Mouse (Mus musculus) left cerebral cortex, adult 9 months (tissue): ENCODE measurements at regions not wholly inside any gene's neighbourhood (a gene's known extent, or its start where the extent isn't known, plus 50 kb on each side); places are given as distances from the start of the nearest gene placed in this dataset.
"Not testable (repeated sequence)": the region's sequence is repeated elsewhere in the genome, so short reads cannot be mapped to it uniquely, and the experiment has no call there.

Experiments used
- DNase-seq, 2 experiments: peaks; one replicate each; pipeline ENCODE4 v3.0.0; 2022; ENCODE audit warnings: low spot score in 2 of 2

DNA sequence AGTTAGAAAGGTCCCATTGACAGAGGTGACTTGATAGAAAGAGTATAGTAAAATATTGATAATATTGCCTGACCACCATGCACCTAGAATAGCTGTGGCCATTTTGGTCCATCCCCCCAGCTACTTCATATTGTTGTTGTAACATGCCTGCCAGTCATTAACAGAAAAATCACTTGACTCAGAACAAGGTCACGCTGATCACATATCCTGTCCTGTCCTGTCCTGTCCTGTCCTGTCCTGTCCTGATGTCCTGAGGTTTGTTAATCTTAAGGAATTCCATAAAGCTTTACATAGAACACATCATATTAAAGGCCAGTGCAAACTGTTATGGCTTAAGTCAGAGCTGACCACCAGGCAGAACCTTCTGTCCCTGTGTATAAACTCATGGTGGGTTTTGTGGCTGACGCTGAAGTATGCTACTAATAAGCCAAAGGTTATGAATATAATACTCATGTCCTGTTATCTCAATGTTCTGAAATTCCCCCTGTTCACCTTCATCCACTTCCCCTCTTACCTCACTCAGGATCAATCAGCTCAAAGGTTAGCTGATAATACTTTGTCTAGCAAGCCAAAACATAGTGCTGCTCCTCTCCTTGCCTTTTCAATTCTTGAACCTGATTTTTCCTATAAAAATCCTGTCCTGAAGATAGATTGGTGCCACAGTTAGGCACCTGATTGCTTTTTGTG is 173.7 kb downstream of the Alg10b start:
- DNase-seq: no peak

DNA sequence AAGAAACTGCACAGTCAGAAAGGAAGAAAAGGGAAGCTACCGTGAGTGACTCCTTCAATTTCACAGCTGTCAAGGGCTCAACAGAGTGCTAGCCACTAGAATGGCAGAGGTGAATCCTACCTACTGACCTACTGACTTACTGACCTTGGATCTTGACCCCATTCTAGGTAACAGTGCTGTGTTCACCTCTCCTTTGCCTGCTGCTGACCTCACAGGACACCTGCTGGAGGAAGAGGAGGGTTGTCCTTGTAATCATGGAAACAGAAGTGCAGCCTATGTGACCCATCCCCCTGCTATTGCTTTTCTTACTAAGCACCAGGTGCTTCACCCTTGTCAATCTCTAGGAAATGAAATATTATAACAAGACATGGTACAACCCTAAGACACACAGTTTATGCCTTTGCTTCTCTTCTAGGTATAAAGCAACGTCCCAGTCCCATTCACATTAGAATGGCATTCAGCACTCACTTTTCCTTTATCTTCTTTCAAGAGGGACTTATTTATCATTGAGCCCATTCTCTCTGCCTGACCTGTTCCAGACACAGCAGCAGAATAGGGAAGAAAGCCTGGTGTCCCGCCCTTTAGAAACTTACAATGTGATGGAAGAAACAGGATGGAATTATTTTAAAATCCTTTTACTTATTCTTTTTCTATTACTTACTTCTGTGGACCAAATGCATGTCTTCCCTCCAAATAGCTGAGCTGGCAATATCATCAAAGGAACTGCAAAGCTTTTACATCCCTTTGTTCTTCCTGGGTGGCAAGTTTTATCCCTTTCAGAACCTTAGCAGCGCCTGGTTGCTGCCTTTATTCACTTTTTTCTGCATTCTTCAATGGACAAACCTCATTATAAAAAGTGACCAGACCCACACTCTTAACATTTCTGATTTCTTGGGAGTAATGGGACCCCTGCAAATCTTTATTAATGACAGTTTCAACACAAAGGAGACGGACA is 176.5 kb downstream of the Alg10b start:
- no peak for DNase-seq

- no peak for DNase-seq
These were observed 196.7 kb downstream of the Alg10b start for GRCm38 (mm10) chr15:90420776-90421175.

DNA sequence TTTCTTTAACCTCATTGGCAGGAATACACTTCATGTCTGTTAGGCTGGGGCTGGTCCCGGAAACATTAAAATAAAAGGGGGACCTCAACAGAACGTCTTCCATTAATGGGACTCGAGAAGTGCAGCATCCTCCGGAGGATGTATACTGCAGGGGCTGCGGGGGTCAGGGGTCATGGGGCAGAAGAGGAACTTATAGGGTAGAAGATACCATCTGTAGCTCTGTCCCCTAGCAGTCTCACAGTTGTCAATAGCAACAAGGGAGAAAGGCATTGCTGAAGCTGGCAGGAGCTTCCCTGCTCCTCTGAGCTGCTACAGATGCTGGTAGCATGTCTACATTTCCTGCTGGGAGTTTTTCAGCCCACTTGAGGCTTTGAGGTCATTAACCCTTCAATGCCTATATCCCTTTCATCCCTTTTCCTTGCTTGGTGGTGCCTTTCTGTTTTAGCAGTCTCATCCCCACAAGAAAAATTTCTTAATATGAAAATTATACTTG is 198.1 kb downstream of the Alg10b start:
- no peak for DNase-seq

DNA sequence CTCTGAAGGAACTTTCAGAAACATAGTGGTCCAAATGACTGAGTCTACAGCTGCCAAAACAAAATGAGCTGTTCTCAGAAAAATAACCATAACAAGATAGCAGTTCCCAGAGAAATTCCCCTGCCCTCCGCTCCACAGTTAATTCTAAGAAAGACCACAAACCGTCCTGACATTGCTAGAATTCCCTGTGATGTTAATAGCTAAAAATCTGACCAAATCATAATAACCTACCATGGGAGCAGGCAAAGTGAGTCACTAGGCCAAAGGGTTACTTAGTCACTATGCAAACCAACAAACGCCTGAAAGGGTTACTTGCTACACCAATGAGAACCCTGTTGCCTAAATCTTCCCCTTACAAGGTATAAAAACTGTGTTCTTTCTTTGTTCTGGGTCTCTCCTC is 206.9 kb downstream of the Alg10b start:
- DNase-seq: not testable (repeated sequence)

GRCm38 (mm10) chr15:90432154-90432553 is 208.0 kb downstream of the Alg10b start:
- DNase-seq: no peak

DNA sequence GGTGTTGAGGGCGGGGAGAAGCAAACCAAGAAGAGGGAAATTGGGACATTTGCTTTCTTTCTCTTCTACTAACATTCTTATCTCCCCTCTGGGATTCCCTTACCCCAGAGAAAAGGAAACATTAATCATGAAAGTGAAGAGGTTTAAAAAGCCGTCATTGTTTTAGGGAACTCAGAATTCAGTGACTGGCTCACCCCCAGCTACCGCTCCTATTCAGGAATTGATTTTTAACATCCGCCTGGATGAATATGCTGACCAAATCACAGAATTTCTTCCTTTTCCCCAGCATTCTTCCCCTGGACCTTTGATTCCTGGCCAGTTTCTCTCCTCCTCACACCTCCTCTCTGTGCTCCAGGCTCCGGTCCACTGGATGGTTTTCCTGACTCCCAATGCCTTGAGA is 211.2 kb downstream of the Alg10b start:
- DNase-seq: no peak
